Mouse (Mus musculus) testis, adult 2 months (tissue): ENCODE measurements around the gene Ttc25. TPM values are rescaled to one million over a fixed set of nuclear protein-coding genes. Genes with fewer than 3 reads are reported as not detected.

Experiments
- H3K27ac ChIP-seq: fragments of 200-500 bp; 2 replicates; pipeline ENCODE4 v1.5.1; 2012; ENCODE audit warnings: low read depth, low read length; ENCODE audit not compliant: control insufficient read depth, insufficient read depth
- H3K27me3 ChIP-seq: fragments of 200-500 bp; 2 replicates; pipeline ENCODE4 v1.6.1; 2012; ENCODE audit warnings: mild to moderate bottlenecking, low read length, moderate library complexity; ENCODE audit not compliant: control insufficient read depth, insufficient read depth
- H3K36me3 ChIP-seq: fragments of 200-500 bp; 2 replicates; pipeline ENCODE4 v1.6.1; 2012; ENCODE audit warnings: mild to moderate bottlenecking, low read length; ENCODE audit not compliant: control insufficient read depth, insufficient read depth
- H3K4me1 ChIP-seq: fragments of 200-500 bp; 2 replicates; pipeline ENCODE4 v1.6.1; 2012; ENCODE audit warnings: low read length; ENCODE audit not compliant: control insufficient read depth, insufficient read depth
- H3K4me3 ChIP-seq: fragments of 200-500 bp; 2 replicates; pipeline ENCODE4 v1.5.1; 2012; ENCODE audit warnings: low read depth, mild to moderate bottlenecking, low read length, moderate library complexity, mixed read lengths; ENCODE audit not compliant: control insufficient read depth
- CTCF ChIP-seq: fragments of 200-500 bp; IDR thresholded peaks from 2 replicates; pipeline ENCODE4 v1.5.1; 2012; ENCODE audit warnings: low read depth, mild to moderate bottlenecking, inconsistent platforms, low read length, moderate library complexity; ENCODE audit not compliant: control insufficient read depth, insufficient read depth, insufficient replicate concordance
- POLR2A ChIP-seq: fragments of 200-500 bp; IDR thresholded peaks from 2 replicates; pipeline ENCODE4 v1.6.1; 2012; ENCODE audit warnings: low read depth, mild to moderate bottlenecking, inconsistent platforms, low read length, moderate library complexity; ENCODE audit not compliant: control insufficient read depth
- polyA plus RNA-seq: library from polyadenylated mRNA; depleted of rRNA; stranded (reverse); fragments of >200 nt; gene quantifications from 2 replicates; pipeline ENCODE4 v1.2.3, GENCODE M21; 2012

Gene Ttc25
- polyA plus RNA-seq, 1 experiment: 74.1 TPM

GRCm38 (mm10) chr11:100548141-100548540 is 2.7 kb downstream of the Ttc25 start:
- no peaks in the 10 kb centered on the region for H3K27me3 ChIP-seq
- peaks cover 7% of the 10 kb centered on the region for H3K4me1 ChIP-seq
- no peak overlapping the region for H3K4me3 ChIP-seq
- TF ChIP-seq CTCF (no peak), POLR2A (no peak)
- H3K36me3 ChIP-seq: no peaks in the 10 kb centered on the region; the same call in none of the 2 replicates
- no peak overlapping the region for H3K27ac ChIP-seq

GRCm38 (mm10) chr11:100549466-100549865 is 4.1 kb downstream of the Ttc25 start:
- TF ChIP-seq POLR2A: no peak
- TF ChIP-seq CTCF: no peak
- Histone ChIP-seq H3K4me1 (peaks cover 7% of the 10 kb centered on the region), H3K4me3 (no peak overlapping the region), H3K27me3 (no peaks in the 10 kb centered on the region), H3K36me3 (peaks cover 1% of the 10 kb centered on the region), H3K27ac (no peak overlapping the region)

GRCm38 (mm10) chr11:100550101-100550500 is 4.7 kb downstream of the Ttc25 start:
- no peaks in the 10 kb centered on the region for H3K27me3 ChIP-seq
- H3K4me3 ChIP-seq: no peak overlapping the region
- H3K4me1 ChIP-seq: peaks cover 7% of the 10 kb centered on the region
- no peak for TF ChIP-seq POLR2A
- TF ChIP-seq CTCF: no peak
- H3K36me3 ChIP-seq: peaks cover 1% of the 10 kb centered on the region
- no peak overlapping the region for H3K27ac ChIP-seq

DNA sequence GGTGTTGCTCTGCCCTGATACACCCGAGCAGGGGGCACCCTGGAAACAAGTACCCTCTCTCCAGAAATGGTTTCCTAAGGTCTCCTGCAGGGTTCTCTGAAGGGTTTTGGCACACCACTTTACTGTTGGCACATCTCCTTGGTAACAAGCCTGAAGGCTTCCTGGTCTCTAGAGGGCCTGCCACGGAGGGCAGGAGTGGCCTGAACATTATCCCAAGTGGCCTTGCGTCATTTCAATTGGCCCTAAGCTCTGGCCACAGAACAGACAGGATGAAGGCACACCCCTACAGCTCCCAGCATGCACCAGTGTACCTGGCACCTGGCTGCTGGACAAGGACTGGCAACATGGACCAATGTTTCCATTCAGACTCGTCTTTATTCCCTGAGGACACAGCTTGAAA is 7.4 kb downstream of the Ttc25 start:
- Histone ChIP-seq H3K4me3 (no peak overlapping the region), H3K27me3 (no peaks in the 10 kb centered on the region), H3K36me3 (peaks cover 1% of the 10 kb centered on the region), H3K4me1 (no peaks in the 10 kb centered on the region; the same call in 1 of the 2 replicates), H3K27ac (no peak overlapping the region)
- TF ChIP-seq CTCF (no peak), POLR2A (no peak)

DNA sequence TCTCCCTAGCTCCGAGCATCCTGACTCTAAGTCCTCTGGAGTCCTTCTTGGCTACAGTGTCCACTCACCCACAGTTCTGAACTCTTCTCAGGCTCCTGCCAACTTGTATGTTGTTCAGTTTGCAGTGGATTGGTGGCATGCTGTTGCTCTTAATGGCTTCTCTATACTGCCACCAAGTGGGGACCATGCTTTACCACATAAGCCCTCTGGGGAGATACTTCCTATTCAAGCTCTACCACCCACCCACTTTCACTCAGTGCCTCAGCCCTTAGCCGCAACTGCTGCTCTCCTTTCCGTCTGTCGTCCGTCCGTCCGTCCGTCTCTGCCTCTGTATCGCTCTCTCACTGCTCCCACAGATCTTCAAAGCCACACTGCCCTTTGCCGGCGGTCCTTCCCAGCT is 10.2 kb downstream of the Ttc25 start:
- Histone ChIP-seq H3K4me3 (no peak overlapping the region), H3K27me3 (no peaks in the 10 kb centered on the region), H3K27ac (no peak overlapping the region), H3K4me1 (no peaks in the 10 kb centered on the region), H3K36me3 (peaks cover 2% of the 10 kb centered on the region)
- peak; percentile 12; the same call in 1 of the 2 replicates for TF ChIP-seq CTCF
- no peak for TF ChIP-seq POLR2A

GRCm38 (mm10) chr11:100557563-100557962 is 12.2 kb downstream of the Ttc25 start:
- Histone ChIP-seq H3K4me1 (no peaks in the 10 kb centered on the region), H3K27me3 (no peaks in the 10 kb centered on the region), H3K27ac (no peak overlapping the region), H3K36me3 (peaks cover 2% of the 10 kb centered on the region), H3K4me3 (no peak overlapping the region)
- no peak for TF ChIP-seq CTCF
- TF ChIP-seq POLR2A: no peak

GRCm38 (mm10) chr11:100559476-100559875 is 14.1 kb downstream of the Ttc25 start:
- no peak overlapping the region for H3K27ac ChIP-seq
- no peak overlapping the region for H3K4me3 ChIP-seq
- H3K36me3 ChIP-seq: peaks cover 1% of the 10 kb centered on the region

DNA sequence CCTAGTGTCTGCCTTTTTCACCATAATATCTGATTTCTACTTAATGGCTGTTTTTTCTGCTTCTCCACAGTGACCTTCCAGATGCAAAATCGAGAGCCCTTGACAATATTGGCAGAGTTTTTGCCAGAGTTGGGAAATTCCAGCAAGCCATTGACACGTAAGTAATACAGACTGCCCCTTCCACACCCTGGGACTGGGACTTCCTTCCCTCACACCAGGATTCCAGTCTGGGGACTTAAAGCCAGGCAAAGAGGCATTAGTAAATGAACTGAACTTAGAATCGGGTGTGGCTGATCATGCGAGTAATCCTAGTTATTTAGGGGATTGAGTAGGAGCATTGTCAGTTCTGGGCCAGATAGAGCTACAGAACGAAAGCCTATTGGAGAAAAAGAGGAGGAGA is 16.3 kb downstream of the Ttc25 start:
- TF ChIP-seq CTCF: no peak
- H3K4me3 ChIP-seq: no peak overlapping the region

More at GRCm38 (mm10) chr11:100559476-100559875, 14.1 kb downstream of the Ttc25 start:
- H3K4me1 ChIP-seq: peaks cover 3% of the 10 kb centered on the region; the same call in 1 of the 2 replicates
- TF ChIP-seq CTCF (no peak), POLR2A (no peak)
- no peaks in the 10 kb centered on the region for H3K27me3 ChIP-seq

More for the DNA sequence above, 16.3 kb downstream of the Ttc25 start:
- H3K36me3 ChIP-seq: peaks cover 1% of the 10 kb centered on the region
- H3K27me3 ChIP-seq: no peaks in the 10 kb centered on the region
- no peak overlapping the region for H3K27ac ChIP-seq
- peaks cover 4% of the 10 kb centered on the region; the same call in 1 of the 2 replicates for H3K4me1 ChIP-seq
